Comparison of ENCODE assay signal across 13 mouse cellular contexts in the genomic region with DNA sequence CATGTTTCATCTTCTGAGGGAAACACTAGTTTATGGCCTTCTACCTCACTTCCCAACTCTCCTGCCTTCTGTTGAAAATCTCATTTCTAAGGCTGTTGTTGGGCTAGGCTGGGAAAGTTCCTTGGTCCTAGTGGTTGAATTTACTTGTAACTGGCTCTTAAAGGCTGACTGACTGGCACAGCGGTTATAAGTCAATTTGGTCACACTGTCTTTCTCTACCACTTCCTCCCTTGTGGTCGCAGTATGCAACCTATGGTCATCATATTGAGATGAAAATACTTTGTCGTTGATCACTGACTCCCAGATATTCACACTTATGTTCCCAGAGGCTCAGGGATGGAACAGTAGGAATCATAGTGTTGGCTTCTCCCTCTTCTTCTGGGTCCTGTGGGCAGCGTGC.
"Had no signal": no experiment of that assay in that cellular context is flagged by ENCODE, and none has a peak within 500 bp of the region (broad histone marks: within the 10 kb centered on the region; RNA-seq: fewer than 3 reads in every experiment).

No protein-coding gene starts in this region.

- ATAC-seq: hindbrain, embryonic 16.5 days; inflammation-experienced regulatory T-cells, adult 6 months; intestine, embryonic 15.5 days; intestine, postnatal 0 days had no signal

- DNase-seq: gastrocnemius, postnatal 14 days; gastrocnemius, postnatal 36 days; heart, adult 2 months; heart, postnatal 4 days; kidney, adult 18-20 months; kidney, adult 8-10 months; kidney, postnatal 10 days; kidney, postnatal 25 days; kidney, postnatal 4 days had no signal
